Mouse (Mus musculus): ENCODE data around the gene Dpm3. TPM values are rescaled to one million over a fixed set of nuclear protein-coding genes. Genes with fewer than 3 reads are reported as not detected.

Dpm3 gene
- 10 to 100 TPM; 84.5 to 92.4 TPM for polyA plus RNA-seq (2017; shearing (Covaris generic))

GRCm38 (mm10) chr3:89259076-89259475, at the start of gene Dpm3:
TSS of gene Dpm3 (plus strand) at chr3:89259358.

GRCm38 (mm10) chr3:89214681-89215411, 44.3 kb upstream of the Dpm3 start, which contains the start of gene Thbs3:
TSS of gene Thbs3 (plus strand) at chr3:89215180.

GRCm38 (mm10) chr3:89226900-89227299, 32.3 kb upstream of the Dpm3 start, which contains the start of gene Mtx1:
TSS of gene Mtx1 (minus strand) at chr3:89227088.

DNA sequence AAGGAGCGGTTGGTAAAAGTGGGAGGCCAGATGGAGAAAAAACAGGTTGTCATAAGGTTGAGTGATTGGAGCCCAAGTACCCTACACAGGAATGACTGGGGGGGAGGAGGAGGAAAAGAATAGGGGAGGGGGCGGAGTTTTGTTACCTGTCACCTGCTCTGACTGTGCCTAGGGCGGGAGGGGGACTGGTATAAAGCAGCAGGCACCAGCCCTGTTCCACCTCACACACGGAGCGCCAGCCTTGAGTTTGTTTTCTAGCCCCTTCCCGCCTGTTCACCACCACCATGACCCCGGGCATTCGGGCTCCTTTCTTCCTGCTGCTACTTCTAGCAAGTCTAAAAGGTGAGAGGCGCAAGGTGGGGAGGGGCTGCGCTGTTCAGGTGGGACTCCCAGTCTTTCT, 30.3 kb upstream of the Dpm3 start, which contains the start of gene Muc1:
TSS of gene Muc1 (plus strand) at position 222 of the 400 bp plus-strand sequence.

DNA sequence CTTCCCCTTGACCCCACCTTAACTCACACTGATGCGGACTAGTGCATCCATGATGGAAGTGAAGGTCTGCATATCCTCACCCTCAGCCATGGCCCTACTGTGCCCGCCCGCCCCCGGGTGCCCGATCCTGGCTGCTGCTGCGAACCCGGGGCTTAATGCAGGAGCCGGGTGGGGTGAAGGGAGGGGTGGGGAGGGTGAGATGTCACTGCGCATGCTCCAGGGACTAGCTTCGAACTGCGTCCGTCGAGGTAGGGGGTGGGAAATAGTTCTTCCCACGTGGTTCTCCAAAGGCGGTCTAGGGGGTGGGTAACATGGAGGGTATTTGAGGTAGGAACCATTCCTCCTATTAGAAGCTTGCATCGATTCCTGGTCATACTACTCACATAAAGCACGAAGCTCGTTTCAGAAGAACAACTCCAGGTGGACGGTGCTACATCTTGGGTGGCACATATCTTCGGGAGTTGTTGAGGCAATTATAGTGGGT, 13.4 kb upstream of the Dpm3 start, which contains the start of gene Krtcap2:
TSS of gene Krtcap2 (plus strand) at position 279 of the 484 bp plus-strand sequence.

DNA sequence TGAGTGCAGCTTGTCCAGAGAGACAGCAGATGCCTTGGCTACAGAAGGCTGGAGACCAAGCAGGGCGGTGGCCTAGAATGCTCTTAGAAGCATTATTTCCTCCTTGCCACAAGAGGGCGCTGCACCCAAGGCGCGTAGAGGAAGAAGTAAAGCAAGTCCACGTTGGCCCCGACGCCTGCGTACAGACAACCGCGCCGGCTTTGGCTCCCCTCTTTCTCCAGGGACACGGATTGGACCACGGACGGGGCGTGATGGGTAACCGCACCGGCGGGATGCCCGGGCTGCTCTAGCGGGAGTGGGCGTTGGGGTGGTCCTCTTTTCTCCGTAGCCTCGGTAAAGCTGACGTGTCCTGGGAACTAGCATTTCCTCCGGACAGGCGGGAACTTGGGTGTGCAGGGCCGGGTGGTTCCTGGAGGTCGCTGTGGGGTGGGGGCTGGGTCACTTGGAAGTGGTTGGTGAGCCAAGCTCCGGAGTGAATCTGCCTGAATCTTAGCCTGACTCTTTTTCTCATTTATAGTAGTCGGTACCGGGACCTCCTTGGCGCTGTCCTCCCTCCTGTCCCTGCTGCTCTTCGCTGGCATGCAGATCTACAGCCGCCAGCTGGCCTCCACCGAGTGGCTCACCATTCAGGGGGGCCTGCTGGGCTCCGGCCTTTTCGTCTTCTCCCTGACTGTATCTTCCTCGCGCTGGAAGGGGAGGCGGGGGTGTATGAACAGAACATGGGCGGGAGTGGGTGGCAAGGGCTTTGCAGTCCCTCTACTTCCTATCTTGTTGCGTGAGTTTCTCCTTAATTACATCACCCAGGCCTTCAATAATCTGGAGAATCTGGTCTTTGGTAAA, 12.7 kb upstream of the Dpm3 start, which contains the start of gene Trim46:
TSS of gene Trim46 (minus strand) at position 49 of the 840 bp plus-strand sequence.

DNA sequence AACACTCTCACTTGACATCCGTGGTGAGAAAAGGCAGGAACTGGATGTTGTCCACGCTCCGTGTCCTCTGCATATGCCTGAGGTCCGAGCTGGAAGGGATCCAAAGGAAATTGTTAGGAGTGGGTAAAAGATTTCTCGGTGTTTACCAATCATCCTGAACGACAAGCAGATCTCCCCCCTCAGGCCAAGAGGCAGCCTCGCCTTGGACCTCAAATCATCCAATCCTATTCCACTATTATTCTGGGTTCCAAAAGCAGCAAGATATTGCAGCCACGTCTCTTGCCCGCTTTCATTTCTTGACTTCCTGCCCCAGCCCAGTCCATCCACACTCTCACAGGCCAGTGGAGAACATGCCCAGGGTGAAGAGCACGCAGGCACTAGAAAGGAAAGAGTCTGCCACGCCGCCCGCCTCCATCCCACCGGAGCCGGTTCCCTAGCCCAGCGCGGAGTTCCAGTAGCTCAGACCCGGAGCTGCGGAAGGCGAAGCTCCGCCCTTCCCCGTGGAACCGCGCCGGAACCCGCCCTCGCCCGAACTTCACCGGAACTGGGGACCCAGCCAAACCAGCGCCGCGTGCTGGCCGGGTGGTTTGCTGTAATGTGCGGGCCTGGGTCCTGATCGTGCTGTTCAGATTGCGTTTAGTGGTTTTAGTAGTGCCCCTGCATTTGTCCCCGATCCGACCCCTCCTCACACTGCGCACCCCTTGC, 11.0 kb downstream of the Dpm3 start, which contains the start of gene Slc50a1:
TSS of gene Slc50a1 (minus strand) at position 520 of the 705 bp plus-strand sequence.

GRCm38 (mm10) chr3:89280606-89281511, 21.7 kb downstream of the Dpm3 start, which contains the start of gene Efna1:
TSS of gene Efna1 (minus strand) at chr3:89281142.

Other genes with a start within 250 kb of the Dpm3 start
- gene Rusc1, start 166.0 kb upstream of the Dpm3 start, polyA plus RNA-seq (2017; shearing (Covaris generic)) = 10 to 100 TPM; 41.8 to 47.3 TPM
- under 1 TPM in 1 of 2 experiments, not detected in 1; 0.23 TPM for gene Gm43738, start 158.3 kb upstream of the Dpm3 start, polyA plus RNA-seq (2017; shearing (Covaris generic))
- gene Fdps, start 157.4 kb upstream of the Dpm3 start, polyA plus RNA-seq (2017; shearing (Covaris generic)) = 100 to 1,000 TPM in 1 of 2 experiments, 10 to 100 TPM in 1; 59.8 to 110 TPM
- gene Pklr, start 123.2 kb upstream of the Dpm3 start, polyA plus RNA-seq (2017; shearing (Covaris generic)) = 1 to 10 TPM in 1 of 2 experiments, not detected in 1; 1.8 TPM
- gene Hcn3, start 99.2 kb upstream of the Dpm3 start, polyA plus RNA-seq (2017; shearing (Covaris generic)) = 1 to 10 TPM in 1 of 2 experiments, under 1 TPM in 1; 0.76 to 2.1 TPM
- gene Clk2, start 94.6 kb upstream of the Dpm3 start, polyA plus RNA-seq (2017; shearing (Covaris generic)) = 100 to 1,000 TPM; 115 to 129 TPM
- gene Scamp3, start 81.9 kb upstream of the Dpm3 start, polyA plus RNA-seq (2017; shearing (Covaris generic)) = 100 to 1,000 TPM; 257 to 293 TPM
- 100 to 1,000 TPM; 204 to 228 TPM for gene Fam189b, start 76.2 kb upstream of the Dpm3 start, polyA plus RNA-seq (2017; shearing (Covaris generic))
- gene Gba, start 56.4 kb upstream of the Dpm3 start, polyA plus RNA-seq (2017; shearing (Covaris generic)) = 100 to 1,000 TPM; 120 to 135 TPM
- 1 to 10 TPM in 1 of 2 experiments, under 1 TPM in 1; 0.88 to 1.6 TPM for gene Thbs3, start 44.2 kb upstream of the Dpm3 start, polyA plus RNA-seq (2017; shearing (Covaris generic))
- gene Mtx1, start 32.3 kb upstream of the Dpm3 start, polyA plus RNA-seq (2017; shearing (Covaris generic)) = 100 to 1,000 TPM; 121 to 126 TPM
- gene Muc1, start 30.3 kb upstream of the Dpm3 start, polyA plus RNA-seq (2017; shearing (Covaris generic)) = 1 to 10 TPM in 1 of 2 experiments, not detected in 1; 1.2 TPM
- 100 to 1,000 TPM; 235 to 244 TPM for gene Krtcap2, start 13.4 kb upstream of the Dpm3 start, polyA plus RNA-seq (2017; shearing (Covaris generic))
- gene Trim46, start 13.0 kb upstream of the Dpm3 start, polyA plus RNA-seq (2017; shearing (Covaris generic)) = 1 to 10 TPM; 3.0 to 3.5 TPM
- gene Slc50a1, start 11.2 kb downstream of the Dpm3 start, polyA plus RNA-seq (2017; shearing (Covaris generic)) = 100 to 1,000 TPM; 239 to 241 TPM
- not detected for gene Efna1, start 21.8 kb downstream of the Dpm3 start, polyA plus RNA-seq (2017; shearing (Covaris generic))
- under 1 TPM in 1 of 2 experiments, not detected in 1; 0.49 TPM for gene Efna3, start 63.6 kb downstream of the Dpm3 start, polyA plus RNA-seq (2017; shearing (Covaris generic))
- under 1 TPM; 0.42 to 0.82 TPM for gene Efna4, start 78.7 kb downstream of the Dpm3 start, polyA plus RNA-seq (2017; shearing (Covaris generic))
- gene Adam15, start 90.6 kb downstream of the Dpm3 start, polyA plus RNA-seq (2017; shearing (Covaris generic)) = 10 to 100 TPM; 24.1 to 31.4 TPM
- gene Dcst2, start 102.6 kb downstream of the Dpm3 start, polyA plus RNA-seq (2017; shearing (Covaris generic)) = under 1 TPM; 0.27 to 0.37 TPM
- gene Dcst1, start 105.9 kb downstream of the Dpm3 start, polyA plus RNA-seq (2017; shearing (Covaris generic)) = under 1 TPM; 0.32 to 0.40 TPM
- gene Zbtb7b, start 135.4 kb downstream of the Dpm3 start, polyA plus RNA-seq (2017; shearing (Covaris generic)) = 10 to 100 TPM; 45.3 to 49.2 TPM
- 1 to 10 TPM in 1 of 2 experiments, not detected in 1; 1.8 TPM for gene Lenep, start 143.4 kb downstream of the Dpm3 start, polyA plus RNA-seq (2017; shearing (Covaris generic))
- 10 to 100 TPM; 54.6 to 58.7 TPM for gene Flad1, start 152.5 kb downstream of the Dpm3 start, polyA plus RNA-seq (2017; shearing (Covaris generic))
- 10 to 100 TPM; 13.5 to 16.3 TPM for gene Cks1b, start 159.0 kb downstream of the Dpm3 start, polyA plus RNA-seq (2017; shearing (Covaris generic))
- 10 to 100 TPM; 69.6 to 83.1 TPM for gene Shc1, start 159.1 kb downstream of the Dpm3 start, polyA plus RNA-seq (2017; shearing (Covaris generic))
- 10 to 100 TPM; 76.0 to 78.7 TPM for gene Pygo2, start 170.9 kb downstream of the Dpm3 start, polyA plus RNA-seq (2017; shearing (Covaris generic))
- gene Pbxip1, start 177.3 kb downstream of the Dpm3 start, polyA plus RNA-seq (2017; shearing (Covaris generic)) = 100 to 1,000 TPM; 113 to 129 TPM
- gene Pmvk, start 195.2 kb downstream of the Dpm3 start, polyA plus RNA-seq (2017; shearing (Covaris generic)) = 10 to 100 TPM; 17.2 to 17.9 TPM

Data from inflammation-experienced regulatory T-cells (primary cell).